Mouse (Mus musculus) hindlimb bud, embryonic 11.5 days (tissue): ENCODE measurements around the gene Bcat1.

ENCODE experiments used
- DNase-seq: peaks from one replicate; pipeline ENCODE4 v3.0.0-alpha.2; 2012; ENCODE audit warnings: low read depth, low spot score; ENCODE audit errors: extremely low spot score

Bcat1 gene

GRCm38 (mm10) chr6:144952885-144953284, 123.1 kb downstream of the Bcat1 start:
- no peak for DNase-seq

- DNase-seq = peak; percentile 77
Observed at GRCm38 (mm10) chr6:144944435-144945365, 131.3 kb downstream of the Bcat1 start.
